Mouse (Mus musculus) kidney, embryonic 15.5 days (tissue): Measurements from ENCODE around the gene Arl10. TPM values are rescaled to one million over a fixed set of nuclear protein-coding genes. Genes with fewer than 3 reads are reported as not detected.

Experiments
- microRNA-seq: library from miRNA; unstranded; fragments of <30 nt; microRNA quantifications from one replicate; pipeline ENCODE4, GENCODE M21; 2016
- polyA plus RNA-seq: library from polyadenylated mRNA; unstranded; fragments of >200 nt; fragmentation: Nextera tagmentation; extraction: Ambion mirVana; gene quantifications from 2 replicates; pipeline ENCODE4 v1.2.1, GENCODE M21; 2015

Arl10 gene
- polyA plus RNA-seq, 1 experiment from 2014 or later: 36.1 TPM

Small RNAs within 50 kb of the gene (microRNA-seq; reads per million reads assigned to microRNA genes)
- not detected for gene Gm24195

Other genes with a start within 250 kb of the Arl10 start
- gene Cplx2, start 203.7 kb upstream of the Arl10 start, polyA plus RNA-seq: 4.0 and 5.3 TPM in 2 replicates
- 118 and 129 TPM in 2 replicates for gene Thoc3, start 106.2 kb upstream of the Arl10 start, polyA plus RNA-seq
- gene Simc1, start 71.2 kb upstream of the Arl10 start, polyA plus RNA-seq: 13.3 and 15.6 TPM in 2 replicates
- gene 4833439L19Rik, start 9.6 kb upstream of the Arl10 start, polyA plus RNA-seq: 151 and 162 TPM in 2 replicates
- gene Nop16, start 15.1 kb downstream of the Arl10 start, polyA plus RNA-seq: 90.2 and 95.5 TPM in 2 replicates
- 205 and 219 TPM in 2 replicates for gene Higd2a, start 15.2 kb downstream of the Arl10 start, polyA plus RNA-seq
- gene Cltb, start 36.3 kb downstream of the Arl10 start, polyA plus RNA-seq: 44.8 and 45.6 TPM in 2 replicates
- 77.2 and 77.4 TPM in 2 replicates for gene Faf2, start 46.8 kb downstream of the Arl10 start, polyA plus RNA-seq
- gene Rnf44, start 118.9 kb downstream of the Arl10 start, polyA plus RNA-seq: 78.5 and 83.8 TPM in 2 replicates
- 5.4 TPM in 2 replicates for gene Cdhr2, start 126.4 kb downstream of the Arl10 start, polyA plus RNA-seq
- 0.14 and 0.27 TPM in 2 replicates for gene Gprin1, start 174.9 kb downstream of the Arl10 start, polyA plus RNA-seq
- 0.15 and 0.29 TPM in 2 replicates for gene Sncb, start 191.6 kb downstream of the Arl10 start, polyA plus RNA-seq
- gene Eif4e1b, start 209.0 kb downstream of the Arl10 start, polyA plus RNA-seq: not detected in 2 replicates
- gene Tspan17, start 214.4 kb downstream of the Arl10 start, polyA plus RNA-seq: 11.4 and 13.4 TPM in 2 replicates